Mouse (Mus musculus): ENCODE measurements at regions not wholly inside any gene's neighbourhood (a gene's known extent, or its start where the extent isn't known, plus 50 kb on each side); places are given as distances from the start of the nearest gene placed in this dataset.

- TF ChIP-seq CTCF (IDR thresholded peaks at IDR 0.05; ENCODE audit: low read depth, low read length) (no peak), POLR2A (IDR thresholded peaks at IDR 0.05; ENCODE audit: borderline replicate concordance, low read depth, low read length) (no peak)
Observed at GRCm38 (mm10) chr16:65339225-65339624, 181.1 kb upstream of the Pou1f1 start.
